Mouse (Mus musculus) E14TG2a.4 (cell line): ENCODE measurements around the gene Chmp2a.

Source experiments
- H3K27me3 ChIP-seq: 2 replicates; pipeline ENCODE4 v1.6.1; 2014; ENCODE audit warnings: low read length, control low read depth; ENCODE audit not compliant: insufficient read depth
- H3K36me3 ChIP-seq: 2 replicates; pipeline ENCODE4 v1.6.1; 2014; ENCODE audit warnings: low read length, control low read depth; ENCODE audit not compliant: insufficient read depth
- H3K4me1 ChIP-seq: replicated peaks from 2 replicates; pipeline ENCODE4 v1.6.1; 2014; ENCODE audit warnings: low read depth, low read length, control low read depth
- H3K4me3 ChIP-seq: replicated peaks from 2 replicates; pipeline ENCODE4 v1.5.1; 2014; ENCODE audit warnings: mild to moderate bottlenecking, low read length
- H3K9me3 ChIP-seq: 2 replicates; pipeline ENCODE4 v1.6.1; 2014; ENCODE audit warnings: low read length, control low read depth
- CTCF ChIP-seq: conservative IDR thresholded peaks from 2 replicates; pipeline ENCODE4 v1.5.1; 2014; ENCODE audit warnings: low read length
- NANOG ChIP-seq: IDR thresholded peaks from 2 replicates; pipeline ENCODE4 v1.6.1; 2014; ENCODE audit warnings: borderline replicate concordance, low read length, mixed read lengths
- POU5F1 ChIP-seq: IDR thresholded peaks from 2 replicates; pipeline ENCODE4 v1.6.1; 2014; ENCODE audit warnings: low read length, borderline replicate concordance

The Chmp2a gene

GRCm38 (mm10) chr7:13013671-13014070, 20.9 kb downstream of the Chmp2a start:
- Histone ChIP-seq H3K4me3 (peak overlapping the region; percentile 50), H3K9me3 (no peaks in the 10 kb centered on the region), H3K27me3 (no peaks in the 10 kb centered on the region), H3K4me1 (peaks cover 63% of the 10 kb centered on the region), H3K36me3 (no peaks in the 10 kb centered on the region)
- TF ChIP-seq POU5F1 (no peak), CTCF (no peak), NANOG (no peak)

GRCm38 (mm10) chr7:13010005-13010908, 24.4 kb downstream of the Chmp2a start, which contains the start of gene Zbtb45:
Gene Zbtb45 (minus strand): TSS chr7:13010034.
- H3K4me1 ChIP-seq = peaks cover 70% of the 10 kb centered on the region
- peaks cover 15% of the 10 kb centered on the region for H3K36me3 ChIP-seq
- no peaks in the 10 kb centered on the region for H3K9me3 ChIP-seq
- TF ChIP-seq NANOG (no peak), POU5F1 (no peak), CTCF (no peak)
- no peaks in the 10 kb centered on the region for H3K27me3 ChIP-seq
- H3K4me3 ChIP-seq = peak within 1 kb of the TSS; percentile 85

GRCm38 (mm10) chr7:13009143-13010004, 25.2 kb downstream of the Chmp2a start:
- H3K36me3 ChIP-seq = peaks cover 23% of the 10 kb centered on the region
- TF ChIP-seq CTCF (peak; percentile 93), POU5F1 (no peak)
- H3K4me3 ChIP-seq = peak overlapping the region; percentile 85
- no peaks in the 10 kb centered on the region for H3K27me3 ChIP-seq
- H3K9me3 ChIP-seq = no peaks in the 10 kb centered on the region
- peaks cover 73% of the 10 kb centered on the region for H3K4me1 ChIP-seq

- peaks cover 30% of the 10 kb centered on the region for H3K36me3 ChIP-seq
Observed at GRCm38 (mm10) chr7:13007341-13008092, 27.1 kb downstream of the Chmp2a start.

GRCm38 (mm10) chr7:13006531-13006930, 28.1 kb downstream of the Chmp2a start:
- Histone ChIP-seq H3K9me3 (no peaks in the 10 kb centered on the region), H3K27me3 (no peaks in the 10 kb centered on the region), H3K4me3 (peak overlapping the region; percentile 85), H3K36me3 (peaks cover 30% of the 10 kb centered on the region), H3K4me1 (peaks cover 53% of the 10 kb centered on the region)
- TF ChIP-seq POU5F1 = no peak
- TF ChIP-seq NANOG = no peak
- TF ChIP-seq CTCF = no peak

More at GRCm38 (mm10) chr7:13007341-13008092, 27.1 kb downstream of the Chmp2a start:
- Histone ChIP-seq H3K27me3 (no peaks in the 10 kb centered on the region), H3K9me3 (no peaks in the 10 kb centered on the region), H3K4me1 (peaks cover 63% of the 10 kb centered on the region), H3K4me3 (peak overlapping the region; percentile 85)
- TF ChIP-seq NANOG (no peak), POU5F1 (no peak), CTCF (no peak)

- peaks cover 48% of the 10 kb centered on the region for H3K4me1 ChIP-seq
- H3K36me3 ChIP-seq = peaks cover 30% of the 10 kb centered on the region
- no peaks in the 10 kb centered on the region for H3K9me3 ChIP-seq
- TF ChIP-seq NANOG = no peak
- no peak for TF ChIP-seq CTCF
- no peak for TF ChIP-seq POU5F1
- H3K27me3 ChIP-seq = no peaks in the 10 kb centered on the region
- peak overlapping the region; percentile 85 for H3K4me3 ChIP-seq
Observed at GRCm38 (mm10) chr7:13006011-13006410, 28.6 kb downstream of the Chmp2a start.

GRCm38 (mm10) chr7:13003380-13003779, 31.2 kb downstream of the Chmp2a start:
- Histone ChIP-seq H3K36me3 (peaks cover 30% of the 10 kb centered on the region), H3K9me3 (no peaks in the 10 kb centered on the region), H3K4me3 (no peak overlapping the region), H3K27me3 (no peaks in the 10 kb centered on the region), H3K4me1 (peaks cover 40% of the 10 kb centered on the region)
- no peak; the same call in 1 of the 2 replicates for TF ChIP-seq CTCF
- TF ChIP-seq POU5F1 = no peak
- no peak for TF ChIP-seq NANOG

GRCm38 (mm10) chr7:13001584-13001983, 33.0 kb downstream of the Chmp2a start:
- H3K4me3 ChIP-seq = no peak overlapping the region
- H3K9me3 ChIP-seq = no peaks in the 10 kb centered on the region
- H3K4me1 ChIP-seq = peaks cover 35% of the 10 kb centered on the region
- no peak for TF ChIP-seq POU5F1
- TF ChIP-seq CTCF = no peak
- TF ChIP-seq NANOG = no peak
- H3K36me3 ChIP-seq = peaks cover 26% of the 10 kb centered on the region
- no peaks in the 10 kb centered on the region for H3K27me3 ChIP-seq
